Mouse (Mus musculus) heart, adult 9 months (tissue): ENCODE measurements at regions not wholly inside any gene's neighbourhood (a gene's known extent, or its start where the extent isn't known, plus 50 kb on each side); places are given as distances from the start of the nearest gene placed in this dataset.

ENCODE experiments used
- DNase-seq, 2 experiments: peaks; one replicate each; pipeline ENCODE4 v3.0.0; 2022; ENCODE audit warnings: low spot score in 2 of 2

- DNase-seq: no peak
These were observed 277.2 kb upstream of the Tshz3 start for GRCm38 (mm10) chr7:36420741-36421140.

- DNase-seq: no peak
These were observed 248.6 kb upstream of the Tshz3 start for GRCm38 (mm10) chr7:36449181-36449915.

- no peak for DNase-seq
These were observed 244.1 kb upstream of the Tshz3 start for GRCm38 (mm10) chr7:36453816-36454215.

GRCm38 (mm10) chr7:36456080-36456479 lies 241.8 kb upstream of the Tshz3 start:
- no peak for DNase-seq

- no peak for DNase-seq
These were observed 235.5 kb upstream of the Tshz3 start for GRCm38 (mm10) chr7:36462422-36462833.

GRCm38 (mm10) chr7:36469386-36469785 lies 228.5 kb upstream of the Tshz3 start:
- no peak for DNase-seq

GRCm38 (mm10) chr7:36473532-36473931 lies 224.4 kb upstream of the Tshz3 start:
- DNase-seq: no peak

- DNase-seq: no peak
These were observed 221.5 kb upstream of the Tshz3 start for GRCm38 (mm10) chr7:36476434-36476833.

GRCm38 (mm10) chr7:36476851-36477644 lies 220.9 kb upstream of the Tshz3 start:
- DNase-seq: no peak

- DNase-seq: no peak
These were observed 209.8 kb upstream of the Tshz3 start for GRCm38 (mm10) chr7:36488155-36488554.

GRCm38 (mm10) chr7:36491173-36491581 lies 206.7 kb upstream of the Tshz3 start:
- DNase-seq: no peak

GRCm38 (mm10) chr7:36504010-36504875 lies 193.7 kb upstream of the Tshz3 start:
- DNase-seq: no peak

GRCm38 (mm10) chr7:36507895-36508431 lies 190.0 kb upstream of the Tshz3 start:
- DNase-seq: no peak

GRCm38 (mm10) chr7:36513680-36514079 lies 184.2 kb upstream of the Tshz3 start:
- no peak for DNase-seq

- no peak for DNase-seq
These were observed 181.7 kb upstream of the Tshz3 start for GRCm38 (mm10) chr7:36516094-36516663.

GRCm38 (mm10) chr7:36519027-36519426 lies 178.9 kb upstream of the Tshz3 start:
- DNase-seq: no peak

GRCm38 (mm10) chr7:36522960-36523359 lies 175.0 kb upstream of the Tshz3 start:
- no peak for DNase-seq

- DNase-seq: no peak
These were observed 171.8 kb upstream of the Tshz3 start for GRCm38 (mm10) chr7:36526148-36526547.

GRCm38 (mm10) chr7:36526692-36527091 lies 171.2 kb upstream of the Tshz3 start:
- no peak for DNase-seq

GRCm38 (mm10) chr7:36529504-36530065 lies 168.3 kb upstream of the Tshz3 start:
- DNase-seq: no peak

- no peak for DNase-seq
These were observed 166.4 kb upstream of the Tshz3 start for GRCm38 (mm10) chr7:36531559-36531958.
